Mouse (Mus musculus) ES-E14 (cell line): Measurements from ENCODE around the gene Mmp8. TPM values are rescaled to one million over a fixed set of nuclear protein-coding genes. Genes with fewer than 3 reads are reported as not detected.

Experiments used
- DNase-seq: peaks from one replicate; pipeline ENCODE4 v3.0.0-alpha.2; 2013; ENCODE audit warnings: low read depth, low spot score
- H3K27ac ChIP-seq: 2 replicates; pipeline ENCODE4 v1.5.1; 2012; ENCODE audit warnings: low read depth, mild to moderate bottlenecking, low read length, moderate library complexity, mixed read lengths; ENCODE audit not compliant: poor library complexity, insufficient read depth, severe bottlenecking
- H3K36me3 ChIP-seq: 2 replicates; pipeline ENCODE4 v1.6.1; 2012; ENCODE audit warnings: mild to moderate bottlenecking, low read length, moderate library complexity, mixed read lengths; ENCODE audit not compliant: control insufficient read depth, poor library complexity, insufficient read depth, severe bottlenecking
- H3K4me1 ChIP-seq, 2 experiments: fragments of 150-350 bp in 1 of 2; sonication (generic) in 1 of 2; 2 replicates each; pipeline ENCODE4 v1.6.1; 2012; ENCODE audit warnings: low read length in 2 of 2, mild to moderate bottlenecking in 1 of 2, mixed read lengths in 1 of 2; ENCODE audit not compliant: control insufficient read depth in 2 of 2, insufficient read depth in 2 of 2, poor library complexity in 1 of 2
- H3K4me3 ChIP-seq, 2 experiments: fragments of 150-350 bp in 1 of 2; sonication (generic) in 1 of 2; 2 replicates each; pipeline ENCODE4 v1.5.1; 2012; ENCODE audit warnings: low read length in 2 of 2, low read depth in 1 of 2, mild to moderate bottlenecking in 1 of 2, mixed read lengths in 1 of 2; ENCODE audit not compliant: insufficient read depth in 1 of 2, poor library complexity in 1 of 2, severe bottlenecking in 1 of 2
- H3K9ac ChIP-seq: 2 replicates; pipeline ENCODE4 v1.6.1; 2012; ENCODE audit warnings: low read depth, mild to moderate bottlenecking, low read length, mixed read lengths; ENCODE audit not compliant: poor library complexity, insufficient read depth, severe bottlenecking
- H3K9me3 ChIP-seq: fragments of 150-350 bp; sonication (generic); 2 replicates; pipeline ENCODE4 v1.6.1; 2012; ENCODE audit warnings: low read depth, mild to moderate bottlenecking, low read length; ENCODE audit not compliant: control insufficient read depth, insufficient read depth
- CHD2 ChIP-seq: IDR thresholded peaks from 2 replicates; pipeline ENCODE4 v1.6.1; 2014; ENCODE audit warnings: mild to moderate bottlenecking, low read depth, low read length, inconsistent platforms
- HCFC1 ChIP-seq: IDR thresholded peaks from 2 replicates; pipeline ENCODE4 v1.6.1; 2012; ENCODE audit warnings: low read length, inconsistent platforms, borderline replicate concordance; ENCODE audit not compliant: insufficient read depth
- MAFK ChIP-seq: IDR thresholded peaks from 2 replicates; pipeline ENCODE4 v1.6.1; 2014; ENCODE audit warnings: mild to moderate bottlenecking, low read depth, low read length, inconsistent platforms; ENCODE audit not compliant: insufficient read depth
- ZC3H11A ChIP-seq: IDR thresholded peaks from 2 replicates; pipeline ENCODE4 v1.6.1; 2012; ENCODE audit warnings: low read depth, mild to moderate bottlenecking, inconsistent platforms, low read length, borderline replicate concordance
- ZNF384 ChIP-seq: IDR thresholded peaks from 2 replicates; pipeline ENCODE4 v1.6.1; 2012; ENCODE audit warnings: low read depth, low read length, inconsistent platforms
- in situ Hi-C, 2 experiments: fragments of 600-800 bp; cut with MboI; formaldehyde crosslinking; loops; one replicate each; pipeline ENCODE4 v1.15.1; 2025; ENCODE audit warnings: low sequenced_read_pairs in 2 of 2, inconsistent platforms in 1 of 2; ENCODE audit not compliant: unreplicated experiment in 2 of 2
- total RNA-seq: library from RNA; depleted of rRNA; stranded (reverse); fragments of 300-350 nt; gene quantifications from 2 replicates; pipeline ENCODE4 v1.2.3, GENCODE M21; 2012

Gene Mmp8
- total RNA-seq, 1 experiment, result not detected

DNA sequence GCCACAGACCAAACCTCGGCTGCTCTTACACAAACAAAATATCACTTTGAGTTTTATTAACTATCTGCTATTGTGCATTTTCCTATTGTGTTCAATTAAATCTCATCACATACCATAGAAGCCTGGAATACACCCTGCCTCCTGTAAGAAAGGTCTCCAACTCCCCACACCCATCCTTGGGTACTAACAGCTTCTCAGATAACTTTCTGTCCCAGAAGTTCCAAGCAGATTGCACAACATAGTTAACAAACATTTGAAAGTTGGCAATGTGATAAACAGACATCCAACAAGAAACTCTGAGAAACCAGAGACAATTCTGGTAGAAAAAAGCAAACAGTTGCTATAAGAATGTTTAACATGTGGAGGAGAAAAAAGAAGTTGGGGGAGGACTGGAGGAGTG, 12.2 kb downstream of the Mmp8 start:
- Histone ChIP-seq H3K4me1 (no peaks in the 10 kb centered on the region), H3K9ac (no peak overlapping the region), H3K36me3 (no peaks in the 10 kb centered on the region), H3K27ac (no peak overlapping the region), H3K4me3 (no peak overlapping the region), H3K9me3 (no peaks in the 10 kb centered on the region)
- no peak for DNase-seq
- in situ Hi-C loops, result no loop called here
- no peak for TF ChIP-seq HCFC1

- in situ Hi-C loops, result no loop called here
- TF ChIP-seq CHD2 (no peak), MAFK (no peak), ZC3H11A (no peak), ZNF384 (no peak), HCFC1 (no peak)
Observed at GRCm38 (mm10) chr9:7571162-7571561, 12.9 kb downstream of the Mmp8 start, which contains the start of gene Mmp27. Gene Mmp27, plus strand, starts transcription at chr9:7571396.

DNA sequence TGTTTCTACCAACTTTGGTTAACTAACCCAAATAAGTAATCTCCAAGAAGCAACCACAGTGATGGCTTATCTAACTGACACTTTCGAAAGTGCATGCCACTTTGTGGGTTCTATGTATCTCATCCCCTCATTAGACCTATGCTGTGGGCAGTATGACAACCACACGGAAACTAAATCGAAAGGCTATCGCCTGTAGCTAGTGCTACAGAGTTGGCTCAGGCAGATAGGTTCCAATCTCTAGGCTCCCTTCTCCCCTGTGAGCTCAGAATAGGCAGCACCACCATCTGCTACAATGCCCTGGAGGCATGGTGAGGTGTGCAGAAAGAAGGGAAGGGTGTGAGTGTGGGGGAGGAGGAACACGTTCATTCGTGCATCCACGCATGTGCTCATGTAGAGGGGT, 13.9 kb downstream of the Mmp8 start:
- no peak for DNase-seq
- Histone ChIP-seq H3K9me3 (no peaks in the 10 kb centered on the region), H3K4me1 (no peaks in the 10 kb centered on the region), H3K27ac (no peak overlapping the region), H3K9ac (no peak overlapping the region), H3K4me3 (no peak overlapping the region), H3K36me3 (no peaks in the 10 kb centered on the region)
- in situ Hi-C loops, result no loop called here
- TF ChIP-seq MAFK (no peak), ZNF384 (no peak), CHD2 (no peak)

More at GRCm38 (mm10) chr9:7571162-7571561, 12.9 kb downstream of the Mmp8 start, which contains the start of gene Mmp27:
- Histone ChIP-seq H3K4me3 (no peak within 1 kb of the TSS), H3K4me1 (no peaks in the 10 kb centered on the region), H3K9me3 (no peaks in the 10 kb centered on the region), H3K9ac (no peak within 1 kb of the TSS), H3K36me3 (no peaks in the 10 kb centered on the region), H3K27ac (no peak within 1 kb of the TSS)
- DNase-seq, result no peak

DNA sequence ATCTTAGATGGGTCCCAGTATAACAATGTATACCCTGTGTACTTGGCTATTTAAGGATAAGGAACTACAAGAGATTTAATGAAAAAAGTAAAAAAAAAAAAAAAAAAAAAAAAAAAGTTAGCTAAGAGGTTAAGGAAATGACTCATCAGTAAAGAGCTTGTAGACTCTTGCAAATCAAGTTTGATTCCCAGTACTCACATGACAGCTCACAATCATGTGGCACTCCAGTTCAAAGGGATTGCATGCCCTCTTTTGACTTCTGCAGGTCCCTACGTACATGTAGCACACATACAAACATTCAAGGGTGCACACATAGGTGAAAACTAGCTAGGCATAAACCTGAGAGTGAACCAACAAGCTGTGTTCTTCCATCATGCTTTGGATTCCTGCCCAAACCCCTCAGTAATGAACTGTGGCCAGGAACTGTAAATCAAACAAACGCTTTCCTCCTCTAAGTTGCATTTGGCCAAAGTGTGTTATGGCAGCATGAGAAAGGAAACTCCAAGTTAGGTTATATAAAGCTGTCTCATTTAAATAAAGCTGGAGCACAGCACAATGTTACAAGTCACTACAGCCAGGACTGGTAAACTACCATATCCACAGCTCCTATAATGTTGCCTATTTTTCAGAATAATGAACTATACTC, 14.5 kb downstream of the Mmp8 start:
- no peak overlapping the region for H3K4me3 ChIP-seq
- no peaks in the 10 kb centered on the region for H3K4me1 ChIP-seq
- in situ Hi-C loops, result no loop called here
- no peak for DNase-seq
- no peak overlapping the region for H3K9ac ChIP-seq
- no peak overlapping the region for H3K27ac ChIP-seq
- H3K36me3 ChIP-seq, result no peaks in the 10 kb centered on the region
- TF ChIP-seq ZC3H11A (no peak), HCFC1 (no peak), ZNF384 (no peak), MAFK (no peak)
- H3K9me3 ChIP-seq, result no peaks in the 10 kb centered on the region

DNA sequence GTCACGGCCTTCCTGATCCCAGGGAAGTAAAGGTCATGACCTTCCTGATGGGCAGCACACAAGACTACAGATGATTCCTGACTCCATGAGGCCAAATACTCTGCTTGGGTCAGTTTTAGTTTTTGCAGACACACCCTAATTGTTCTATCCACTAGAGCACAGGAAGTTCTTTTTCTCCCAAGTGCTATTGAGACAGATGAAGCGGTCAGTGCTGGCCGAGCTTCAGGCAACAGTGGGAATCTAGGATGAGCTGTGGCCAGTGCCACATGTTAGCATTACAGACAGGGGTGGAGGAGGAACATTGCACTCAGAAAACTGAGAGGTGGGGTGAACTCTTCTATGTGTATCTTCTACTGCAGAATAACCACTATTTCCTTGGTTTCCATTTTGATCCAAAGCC, 17.3 kb downstream of the Mmp8 start:
- in situ Hi-C loops, result no loop called here
- Histone ChIP-seq H3K4me1 (no peaks in the 10 kb centered on the region), H3K9me3 (no peaks in the 10 kb centered on the region), H3K9ac (no peak overlapping the region), H3K36me3 (no peaks in the 10 kb centered on the region), H3K27ac (no peak overlapping the region), H3K4me3 (no peak overlapping the region)
- no peak for DNase-seq
- no peak for TF ChIP-seq CHD2
- TF ChIP-seq ZC3H11A, result no peak
- TF ChIP-seq MAFK, result no peak
- TF ChIP-seq HCFC1, result no peak
- no peak for TF ChIP-seq ZNF384
